Mouse (Mus musculus): ENCODE measurements around the gene Spem2. TPM values are rescaled to one million over a fixed set of nuclear protein-coding genes. Genes with fewer than 3 reads are reported as not detected.

The Spem2 gene
- polyA plus RNA-seq, 1 experiment = not detected

DNA sequence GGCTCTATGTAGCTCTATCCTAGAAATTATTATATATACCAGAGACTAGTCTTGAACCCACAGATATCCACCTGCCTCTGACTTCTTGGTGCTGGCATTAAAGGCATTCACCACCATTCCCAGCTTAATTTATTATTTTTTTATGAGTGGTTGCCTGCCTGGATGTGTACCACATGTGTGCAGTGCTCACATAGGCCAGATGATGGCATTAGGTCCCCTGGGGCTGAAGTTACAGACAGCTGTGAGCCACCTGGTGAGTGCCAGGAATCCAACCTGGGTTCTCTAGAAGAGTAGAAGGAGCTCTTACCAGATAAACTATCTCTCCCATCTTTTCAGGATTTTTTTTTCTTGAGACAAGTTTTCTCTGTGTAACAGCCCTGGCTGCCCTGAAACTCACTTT lies 8.0 kb downstream of the Spem2 start:
- Histone ChIP-seq H3K27ac (replicated peaks; ENCODE audit: low read depth, low read length) (no peak overlapping the region), H3K4me3 (ENCODE audit: insufficient read depth, low read depth, low read length) (no peak overlapping the region), H3K4me1 (ENCODE audit: control insufficient read depth, insufficient read depth, insufficient read length, low read length) (no peaks in the 10 kb centered on the region)

DNA sequence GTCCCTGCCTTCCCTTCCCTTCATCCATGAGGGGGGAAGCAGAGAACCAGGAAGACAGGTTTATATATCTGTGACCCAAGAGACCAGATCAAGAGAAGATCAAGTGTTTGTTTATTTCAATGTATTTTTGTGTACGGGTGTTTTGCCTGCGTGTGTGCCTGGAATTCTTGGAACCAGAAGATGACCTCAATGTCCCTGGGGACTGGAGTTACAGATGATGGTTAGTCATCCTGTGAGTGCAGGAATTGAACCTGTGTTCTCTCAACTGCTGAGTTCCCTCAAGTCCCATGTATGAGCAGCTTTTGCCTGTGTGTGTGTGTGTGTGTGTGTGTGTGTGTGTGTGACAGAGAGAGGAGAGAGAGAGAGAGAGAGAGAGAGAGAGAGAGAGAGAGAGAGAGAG lies 10.6 kb downstream of the Spem2 start:
- Histone ChIP-seq H3K4me3 (ENCODE audit: insufficient read depth, low read depth, low read length) (no peak overlapping the region), H3K27ac (replicated peaks; ENCODE audit: low read depth, low read length) (no peak overlapping the region), H3K4me1 (ENCODE audit: control insufficient read depth, insufficient read depth, insufficient read length, low read length) (no peaks in the 10 kb centered on the region)

DNA sequence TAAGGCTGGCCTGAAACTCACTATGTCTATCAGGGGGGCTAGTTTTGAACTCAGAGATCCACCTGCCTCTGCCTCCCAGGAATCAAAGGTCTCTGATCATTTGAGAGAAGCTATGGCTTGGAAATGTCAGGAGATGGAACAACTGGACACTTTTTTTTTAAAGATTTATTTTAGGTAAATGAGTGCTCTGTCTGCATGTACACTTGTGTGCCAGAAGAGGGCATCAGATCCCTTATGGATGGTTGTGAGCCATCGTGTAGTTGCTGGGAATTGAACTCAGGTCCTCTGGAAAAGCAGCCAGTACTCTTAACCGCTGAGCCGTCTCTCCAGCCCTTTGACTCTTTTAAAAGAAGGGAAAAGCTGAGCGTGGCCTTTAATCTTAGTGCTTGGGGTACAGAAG lies 11.9 kb downstream of the Spem2 start:
- Histone ChIP-seq H3K27ac (replicated peaks; ENCODE audit: low read depth, low read length) (no peak overlapping the region), H3K4me3 (ENCODE audit: insufficient read depth, low read depth, low read length) (no peak overlapping the region), H3K4me1 (ENCODE audit: control insufficient read depth, insufficient read depth, insufficient read length, low read length) (peaks cover 6% of the 10 kb centered on the region)

DNA sequence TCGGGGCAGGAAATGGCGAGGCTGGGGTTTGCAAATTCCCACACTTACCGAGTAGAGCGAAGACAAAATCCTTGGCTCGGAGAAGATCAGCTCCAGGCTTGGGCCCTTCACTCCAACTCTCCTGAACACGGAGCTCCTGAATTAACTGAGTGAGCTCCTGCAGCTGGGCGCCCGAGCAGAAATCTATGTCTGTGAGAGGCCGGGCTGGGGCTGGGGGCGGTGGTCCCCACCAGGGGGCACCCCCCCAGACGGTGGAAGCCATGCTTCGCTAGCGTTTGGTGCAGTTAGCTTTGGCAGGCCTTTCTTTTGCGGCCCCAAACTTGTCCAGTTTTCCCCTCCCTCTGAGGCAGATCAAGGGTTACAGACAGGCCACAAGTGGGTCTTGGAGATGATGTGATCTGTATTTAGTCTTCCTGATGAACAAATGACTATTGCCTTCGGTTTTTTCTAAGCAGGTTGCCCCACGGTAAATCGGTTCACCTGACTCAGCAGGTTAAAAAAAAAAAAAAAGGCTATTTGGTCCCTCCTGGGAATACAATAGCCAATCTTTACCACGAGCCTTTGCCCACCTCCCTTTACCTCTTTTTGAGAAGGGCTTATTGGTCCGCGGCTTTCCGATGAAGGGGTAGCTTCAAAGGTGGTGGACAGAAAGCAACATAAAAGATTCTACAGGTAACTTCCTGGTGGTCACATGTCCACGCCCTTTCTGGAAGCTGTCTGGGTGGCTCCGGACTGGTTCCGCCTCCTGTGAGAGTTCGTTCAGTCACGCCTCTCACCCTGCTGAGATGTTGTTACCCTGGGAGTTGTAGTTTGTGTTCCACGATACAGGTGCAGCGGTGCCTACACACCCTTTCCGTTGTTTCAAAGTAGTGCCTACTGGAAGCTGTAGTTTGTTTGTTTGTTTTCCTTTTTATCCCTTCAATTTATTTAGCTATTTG lies 13.0 kb downstream of the Spem2 start, which contains the start of gene Tmem102:
Gene Tmem102 (minus strand): TSS at position 653 of the 938 bp plus-strand sequence.
- Histone ChIP-seq H3K27ac (replicated peaks; ENCODE audit: low read depth, low read length) (no peak within 1 kb of the TSS), H3K4me3 (ENCODE audit: insufficient read depth, low read depth, low read length) (peak within 1 kb of the TSS; percentile 93), H3K4me1 (ENCODE audit: control insufficient read depth, insufficient read depth, insufficient read length, low read length) (peaks cover 9% of the 10 kb centered on the region)

DNA sequence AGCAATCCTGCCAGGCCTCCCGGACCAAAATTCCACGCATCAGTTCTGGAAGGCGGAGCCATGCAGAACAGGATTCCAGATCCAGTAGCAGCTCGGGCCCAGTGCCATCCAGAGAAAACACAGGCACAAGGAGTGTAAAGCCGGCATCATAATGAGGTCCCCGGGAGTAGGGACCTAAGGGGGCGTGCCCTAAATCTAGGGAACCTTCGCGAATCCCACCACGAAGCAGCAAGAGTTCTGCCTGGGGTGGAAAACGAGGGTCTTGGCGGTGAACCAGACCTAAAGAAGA lies 13.7 kb downstream of the Spem2 start:
- no peak overlapping the region for H3K27ac ChIP-seq (replicated peaks; ENCODE audit: low read depth, low read length)
- peaks cover 9% of the 10 kb centered on the region for H3K4me1 ChIP-seq (ENCODE audit: control insufficient read depth, insufficient read depth, insufficient read length, low read length)
- H3K4me3 ChIP-seq (ENCODE audit: insufficient read depth, low read depth, low read length) = peak overlapping the region; percentile 93

DNA sequence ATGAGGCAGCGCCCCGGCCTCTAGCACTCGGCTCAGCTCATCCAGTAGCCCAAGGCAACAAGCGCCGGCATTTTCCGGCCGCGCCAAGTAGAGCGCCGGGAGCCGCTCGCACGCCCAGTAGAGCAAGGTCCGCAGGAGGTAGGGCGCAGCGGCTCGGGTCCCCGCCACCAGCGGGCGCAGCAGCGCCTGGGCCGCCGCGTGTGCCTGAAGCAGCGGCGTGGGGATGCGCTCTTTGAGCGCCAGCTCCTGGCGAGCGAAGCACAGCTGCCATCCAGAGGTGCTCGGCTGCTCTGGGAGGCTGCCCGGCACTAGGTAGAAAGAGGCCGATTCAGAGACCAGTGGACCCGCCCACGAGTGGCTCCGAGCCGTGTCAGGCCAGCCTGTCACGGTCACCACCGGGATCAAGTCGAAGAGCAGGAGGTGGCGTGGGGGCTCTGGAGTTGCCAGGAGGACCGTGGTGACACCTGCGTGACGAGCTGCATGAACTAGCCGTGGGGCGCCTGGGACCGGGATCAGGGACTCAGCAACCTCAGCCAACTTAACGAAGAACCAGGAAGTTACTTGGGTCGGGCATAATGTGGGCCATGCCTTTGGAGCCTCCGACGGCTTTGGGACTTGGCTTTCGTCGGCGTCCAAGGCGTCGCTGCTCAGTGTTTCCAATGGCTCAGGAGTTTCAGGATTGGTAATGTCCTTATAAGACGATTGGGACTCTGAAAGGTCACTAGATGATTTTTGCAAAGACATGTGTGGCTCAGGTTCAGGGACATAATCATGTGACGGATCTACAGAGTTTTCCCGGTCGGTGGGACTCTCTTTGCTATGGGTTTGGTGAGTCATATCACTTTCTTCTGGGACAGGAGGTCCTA lies 14.2 kb downstream of the Spem2 start:
- Histone ChIP-seq H3K27ac (replicated peaks; ENCODE audit: low read depth, low read length) (no peak overlapping the region), H3K4me3 (ENCODE audit: insufficient read depth, low read depth, low read length) (peak overlapping the region; percentile 93), H3K4me1 (ENCODE audit: control insufficient read depth, insufficient read depth, insufficient read length, low read length) (peaks cover 9% of the 10 kb centered on the region)

DNA sequence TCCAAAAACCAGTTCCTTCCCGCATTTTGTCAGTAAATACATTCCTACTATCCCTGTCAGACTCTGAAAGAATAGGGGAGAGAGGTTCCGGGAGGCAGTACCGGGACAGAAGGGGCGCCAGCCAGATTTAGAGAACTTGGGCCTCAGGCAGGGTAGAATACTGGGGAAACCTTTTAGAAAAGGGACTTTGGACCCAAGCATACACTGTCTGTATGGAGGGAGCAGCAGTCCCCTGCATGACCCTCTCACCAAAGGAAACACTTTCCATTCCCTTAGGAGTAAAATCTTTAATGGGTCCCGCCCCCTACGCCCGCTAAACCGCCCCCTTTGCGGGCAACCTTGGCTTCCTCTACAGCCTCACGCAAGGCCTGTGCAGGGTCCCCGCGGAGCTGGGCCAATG lies 14.9 kb downstream of the Spem2 start:
- Histone ChIP-seq H3K4me1 (ENCODE audit: control insufficient read depth, insufficient read depth, insufficient read length, low read length) (peaks cover 9% of the 10 kb centered on the region), H3K4me3 (ENCODE audit: insufficient read depth, low read depth, low read length) (peak overlapping the region; percentile 93), H3K27ac (replicated peaks; ENCODE audit: low read depth, low read length) (no peak overlapping the region)

DNA sequence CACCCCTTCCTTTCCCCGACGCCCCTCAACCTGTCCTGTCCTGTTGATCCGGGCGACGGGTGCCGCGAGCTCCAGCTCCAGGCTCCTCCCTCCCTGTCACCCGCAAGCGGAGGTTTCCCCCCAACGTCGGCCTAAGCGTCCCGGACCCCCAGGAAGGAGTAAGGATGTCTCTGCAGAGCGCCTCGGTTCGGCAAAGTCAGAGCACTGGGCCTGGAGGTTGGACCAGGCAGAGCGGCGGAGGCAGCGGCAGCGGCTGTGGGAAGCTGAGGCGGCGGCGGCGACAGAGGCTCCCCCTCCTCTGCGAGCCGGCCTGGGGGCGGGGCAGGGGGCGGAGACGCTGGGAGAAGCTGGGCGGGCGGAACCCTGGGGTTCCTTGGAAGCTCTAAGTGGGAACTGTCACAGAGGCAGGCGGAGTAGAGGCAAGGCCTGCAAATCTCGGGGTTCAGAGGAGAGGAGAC lies 15.6 kb downstream of the Spem2 start:
- Histone ChIP-seq H3K27ac (replicated peaks; ENCODE audit: low read depth, low read length) (no peak overlapping the region), H3K4me1 (ENCODE audit: control insufficient read depth, insufficient read depth, insufficient read length, low read length) (peaks cover 9% of the 10 kb centered on the region), H3K4me3 (ENCODE audit: insufficient read depth, low read depth, low read length) (peak overlapping the region; percentile 93)

DNA sequence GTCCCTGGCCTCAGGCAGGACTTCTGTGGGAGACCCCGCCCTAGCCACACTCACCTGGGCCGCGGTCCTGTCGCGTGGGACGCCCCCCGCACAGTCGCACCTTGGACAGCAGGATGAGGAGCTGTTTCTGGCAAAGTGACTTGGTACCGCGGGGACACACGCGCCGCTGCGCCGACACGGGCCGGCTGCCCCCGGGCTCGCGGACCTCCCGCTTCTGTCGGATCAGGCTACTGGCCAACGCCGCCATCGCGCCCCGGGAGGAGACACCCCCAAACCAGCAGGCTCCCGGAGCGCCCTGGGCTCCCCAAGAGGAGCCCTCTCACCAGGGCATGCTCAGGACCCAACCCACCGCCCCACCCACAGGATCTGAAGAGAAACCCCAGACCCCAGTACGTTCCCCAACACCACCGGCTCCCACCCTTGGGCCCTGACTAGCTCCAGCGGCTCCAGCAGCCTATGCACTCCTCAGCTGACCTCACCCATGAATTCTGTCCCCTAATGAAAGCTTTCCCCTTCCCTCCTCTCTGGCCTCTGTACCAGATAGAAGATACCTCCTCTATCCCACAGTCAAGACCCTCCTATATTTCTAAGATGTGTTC lies 16.8 kb downstream of the Spem2 start, which contains the start of gene Fgf11:
Gene Fgf11 (minus strand): TSS at position 479 of the 599 bp plus-strand sequence.
- peaks cover 9% of the 10 kb centered on the region for H3K4me1 ChIP-seq (ENCODE audit: control insufficient read depth, insufficient read depth, insufficient read length, low read length)
- no peak within 1 kb of the TSS for H3K27ac ChIP-seq (replicated peaks; ENCODE audit: low read depth, low read length)
- peak within 1 kb of the TSS; percentile 93 for H3K4me3 ChIP-seq (ENCODE audit: insufficient read depth, low read depth, low read length)

DNA sequence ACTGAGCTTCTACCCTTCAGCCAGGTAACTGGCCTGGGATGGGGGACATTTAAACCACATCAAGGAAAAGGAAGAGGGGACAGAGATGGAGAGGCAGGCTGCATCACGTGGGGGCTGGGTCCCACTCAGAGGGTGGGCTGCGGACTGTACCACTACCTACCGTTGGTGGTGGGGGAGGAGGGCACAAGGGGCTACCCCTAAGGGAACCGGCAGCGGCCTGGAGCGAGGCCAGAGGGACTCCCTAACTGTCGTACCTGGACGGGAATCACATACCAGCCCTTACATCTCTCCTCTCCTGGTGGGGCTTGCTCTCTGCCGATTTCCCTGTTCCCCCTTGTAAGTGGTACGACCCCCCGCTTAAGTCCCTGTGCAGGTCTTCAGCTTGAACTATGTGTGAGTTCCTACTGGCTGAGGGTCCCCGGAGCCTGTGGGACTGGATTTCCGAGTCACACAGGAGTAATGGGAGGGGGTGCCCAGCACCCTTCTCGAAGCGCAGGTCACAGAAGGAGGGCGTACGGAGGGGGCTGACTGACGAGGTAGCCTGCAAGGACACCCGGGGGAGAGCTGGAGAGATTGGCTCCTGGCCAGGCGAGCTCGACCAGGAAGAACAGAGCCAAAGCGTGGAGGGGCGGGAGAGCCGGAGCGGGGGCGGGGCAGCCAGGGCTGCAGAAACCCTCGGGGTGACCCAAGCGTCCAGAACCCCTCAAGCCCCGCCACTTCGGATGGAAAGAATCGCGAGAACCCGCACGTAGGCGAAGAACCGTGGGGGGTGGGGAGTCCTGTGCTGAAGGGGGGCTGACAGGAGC lies 17.7 kb downstream of the Spem2 start:
- H3K4me3 ChIP-seq (ENCODE audit: insufficient read depth, low read depth, low read length) = peak overlapping the region; percentile 93
- no peak overlapping the region for H3K27ac ChIP-seq (replicated peaks; ENCODE audit: low read depth, low read length)
- H3K4me1 ChIP-seq (ENCODE audit: control insufficient read depth, insufficient read depth, insufficient read length, low read length) = peaks cover 9% of the 10 kb centered on the region

DNA sequence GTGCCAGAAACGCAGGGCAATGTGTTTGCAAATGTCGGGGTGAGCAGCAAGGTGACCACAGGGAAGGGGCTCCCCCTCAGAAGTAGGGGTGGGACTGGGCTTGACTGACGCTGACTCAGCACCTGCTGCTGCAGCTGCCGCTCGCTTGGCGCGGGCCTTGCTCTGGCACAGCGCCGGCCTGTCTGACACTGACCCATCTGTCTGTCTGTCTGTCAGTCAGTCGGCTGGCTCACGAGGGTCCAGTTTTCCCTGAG lies 18.2 kb downstream of the Spem2 start:
- H3K4me1 ChIP-seq (ENCODE audit: control insufficient read depth, insufficient read depth, insufficient read length, low read length) = peaks cover 9% of the 10 kb centered on the region
- H3K4me3 ChIP-seq (ENCODE audit: insufficient read depth, low read depth, low read length) = no peak overlapping the region
- no peak overlapping the region for H3K27ac ChIP-seq (replicated peaks; ENCODE audit: low read depth, low read length)

DNA sequence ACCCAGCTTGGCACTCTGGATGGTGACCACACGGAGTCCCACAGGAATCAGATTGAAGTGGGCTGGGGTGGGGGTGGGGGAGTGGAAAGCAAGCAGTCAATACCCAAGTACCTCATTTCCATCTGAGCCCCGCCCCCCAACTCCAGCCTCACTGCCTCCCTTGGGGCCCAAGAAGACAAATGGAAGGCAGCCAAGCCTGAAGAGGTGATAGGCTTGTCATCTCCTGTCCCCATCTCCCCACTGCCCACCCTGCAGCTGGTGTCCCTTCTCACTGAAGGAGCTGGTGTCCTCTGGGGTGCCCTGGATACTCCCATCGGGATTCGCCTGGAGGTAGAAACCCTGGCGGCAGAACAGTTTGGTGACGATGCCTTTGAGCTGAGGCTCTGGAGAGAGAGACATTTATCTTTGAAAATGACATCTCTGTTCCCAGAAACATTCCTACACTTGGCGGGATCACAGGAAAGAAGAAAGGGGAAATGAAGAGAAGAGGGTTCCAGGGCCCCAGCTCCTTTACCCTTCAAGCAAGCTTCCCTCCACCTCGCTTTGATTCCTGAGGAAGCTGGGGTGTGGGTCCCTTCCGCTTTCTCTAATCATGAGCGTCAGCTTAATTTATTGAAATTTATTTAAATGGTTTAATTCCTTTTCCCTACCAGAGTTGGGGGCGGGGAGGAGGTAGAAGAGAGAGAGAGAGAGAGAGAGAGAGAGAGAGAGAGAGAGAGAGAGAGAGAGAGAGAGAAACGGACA lies 18.7 kb downstream of the Spem2 start:
- no peak overlapping the region for H3K4me3 ChIP-seq (ENCODE audit: insufficient read depth, low read depth, low read length)
- no peak overlapping the region for H3K27ac ChIP-seq (replicated peaks; ENCODE audit: low read depth, low read length)
- H3K4me1 ChIP-seq (ENCODE audit: control insufficient read depth, insufficient read depth, insufficient read length, low read length) = peaks cover 9% of the 10 kb centered on the region

DNA sequence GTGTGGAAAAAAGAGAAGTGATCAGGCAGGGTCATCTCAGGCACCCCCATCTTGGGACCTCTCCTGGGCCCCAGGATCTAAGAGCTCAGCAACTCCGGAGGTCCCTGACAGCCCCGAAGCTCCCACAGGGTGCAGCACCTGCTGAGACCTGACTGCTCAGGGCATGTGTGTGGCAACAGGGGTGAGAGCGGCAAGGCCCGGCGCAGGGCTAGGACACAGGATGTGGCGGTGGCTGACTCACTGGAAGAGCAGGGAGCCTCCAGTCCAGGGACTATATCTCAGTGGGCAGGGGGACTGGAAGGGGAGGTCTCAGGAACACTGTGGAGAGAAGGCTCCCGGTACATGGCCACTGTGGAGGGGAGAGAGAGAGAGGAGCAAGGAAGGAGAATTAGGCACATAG lies 20.3 kb downstream of the Spem2 start:
- Histone ChIP-seq H3K4me3 (ENCODE audit: insufficient read depth, low read depth, low read length) (no peak overlapping the region), H3K4me1 (ENCODE audit: control insufficient read depth, insufficient read depth, insufficient read length, low read length) (peaks cover 9% of the 10 kb centered on the region), H3K27ac (replicated peaks; ENCODE audit: low read depth, low read length) (no peak overlapping the region)

DNA sequence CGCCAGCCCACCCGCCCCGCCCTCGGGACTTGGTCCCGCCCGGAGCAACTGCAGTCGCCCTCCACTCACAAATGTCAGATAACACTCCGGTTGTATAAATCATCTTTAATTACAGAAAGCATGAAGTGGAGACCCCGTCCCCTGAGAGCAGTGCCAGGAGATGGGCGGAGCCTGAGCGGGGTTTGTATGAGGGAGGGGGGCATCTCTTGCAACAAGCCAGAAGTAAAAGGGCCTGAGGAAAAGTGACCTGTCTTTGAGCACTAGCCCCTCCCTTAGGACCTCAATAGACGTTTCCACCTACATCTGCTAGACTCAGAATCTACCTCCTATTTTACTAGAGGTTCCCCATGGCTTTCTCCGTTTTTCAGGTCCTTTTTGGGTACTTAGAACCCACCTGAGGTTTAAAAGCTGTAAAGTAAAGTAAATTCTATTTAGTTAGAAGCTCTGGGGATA lies 22.3 kb downstream of the Spem2 start:
- Histone ChIP-seq H3K27ac (replicated peaks; ENCODE audit: low read depth, low read length) (no peak overlapping the region), H3K4me3 (ENCODE audit: insufficient read depth, low read depth, low read length) (peak overlapping the region; percentile 38), H3K4me1 (ENCODE audit: control insufficient read depth, insufficient read depth, insufficient read length, low read length) (peaks cover under 1% of the 10 kb centered on the region; the same call in 1 of the 2 replicates)

All from brown adipose tissue, adult 24 weeks (tissue).